Mouse (Mus musculus) B cell, adult 2 months (primary cell): ENCODE data around the gene Htr1f.
"Not testable (repeated sequence)": the region's sequence is repeated elsewhere in the genome, so short reads cannot be mapped to it uniquely, and the experiment has no call there.

ENCODE experiments used
- DNase-seq, 2 experiments: peaks; one replicate each; pipeline ENCODE4 v3.0.0; 2022

The Htr1f gene

DNA sequence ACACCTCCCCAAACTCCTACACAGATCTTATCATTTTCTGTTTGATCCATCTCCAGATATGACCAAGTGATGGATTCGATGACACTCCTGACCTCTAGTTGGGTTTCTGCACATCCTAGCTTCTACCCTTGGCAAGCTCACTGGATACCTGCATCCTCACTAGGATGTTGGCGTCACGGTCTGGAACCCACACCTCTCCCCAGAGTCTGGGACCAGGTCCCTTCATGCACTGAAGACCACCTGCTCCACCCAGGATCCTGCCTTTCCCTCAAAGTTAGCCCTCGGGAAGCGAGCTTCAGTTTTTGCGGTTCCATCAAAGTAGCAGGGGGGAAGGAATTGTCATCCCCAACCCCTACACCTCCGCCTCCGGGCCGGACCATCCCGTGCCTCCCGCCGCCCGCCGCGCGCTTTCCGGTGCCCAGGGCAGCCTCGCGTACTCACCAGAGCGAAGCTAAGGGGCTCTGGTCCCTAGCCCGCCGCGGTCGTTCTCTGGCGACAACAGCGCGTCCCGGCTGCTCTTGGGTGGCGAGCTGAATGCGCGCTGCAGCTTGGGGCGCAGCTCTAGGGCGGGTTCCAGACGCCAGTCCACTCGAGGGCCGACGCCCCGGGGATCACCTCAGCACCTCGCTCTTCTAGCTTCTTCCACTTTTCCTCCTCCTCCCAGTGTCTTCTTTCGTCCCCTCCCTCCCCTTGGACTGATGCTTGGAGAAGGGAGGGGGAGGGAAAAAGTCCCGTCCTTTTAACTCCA lies at the start of gene Htr1f:
Htr1f (minus strand) TSS at position 671 of the 748 bp plus-strand sequence.
- no peak for DNase-seq

GRCm38 (mm10) chr16:65139771-65140170 lies 34.1 kb upstream of the Htr1f start:
- DNase-seq, result no peak

DNA sequence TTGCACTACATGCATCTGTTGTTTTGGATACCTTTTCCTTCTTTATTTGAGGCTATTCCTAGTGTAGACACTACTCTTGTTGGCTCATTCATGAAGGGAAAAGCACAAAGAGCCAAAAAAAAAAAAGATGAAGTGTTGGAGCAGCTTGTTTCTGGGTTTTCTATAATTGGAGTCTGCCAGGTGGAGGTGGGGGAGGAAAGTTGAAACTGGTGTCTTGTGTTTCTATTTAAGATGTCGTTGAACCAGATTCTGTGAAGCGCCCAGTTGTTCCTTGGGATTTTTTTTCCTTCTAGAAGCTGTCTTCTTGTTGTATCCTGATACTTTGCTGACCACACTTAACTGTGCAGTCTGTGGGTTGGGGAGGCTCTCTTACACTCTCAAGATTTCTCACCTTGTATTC lies 23.7 kb upstream of the Htr1f start:
- no peak for DNase-seq

GRCm38 (mm10) chr16:65127846-65128245 lies 22.2 kb upstream of the Htr1f start:
- DNase-seq, result no peak

DNA sequence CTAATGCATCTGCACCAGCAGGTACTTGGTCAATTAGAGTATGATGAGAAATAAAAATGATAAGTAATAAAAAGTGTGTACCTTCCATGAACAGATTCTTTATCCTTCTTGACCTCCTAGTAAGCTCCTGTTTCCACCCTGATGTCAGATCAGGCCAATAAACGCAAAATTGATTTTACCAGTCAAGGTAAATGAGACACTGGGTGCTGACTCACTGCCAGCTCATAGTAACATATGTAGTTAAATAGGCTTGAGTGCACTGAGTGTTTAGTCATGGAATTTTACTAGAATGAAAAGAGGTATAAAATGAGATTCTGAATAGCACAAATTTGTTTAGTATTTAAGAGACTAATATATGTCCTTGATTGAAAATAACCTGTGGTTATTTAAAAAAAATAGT lies 6.6 kb upstream of the Htr1f start:
- no peak for DNase-seq

DNA sequence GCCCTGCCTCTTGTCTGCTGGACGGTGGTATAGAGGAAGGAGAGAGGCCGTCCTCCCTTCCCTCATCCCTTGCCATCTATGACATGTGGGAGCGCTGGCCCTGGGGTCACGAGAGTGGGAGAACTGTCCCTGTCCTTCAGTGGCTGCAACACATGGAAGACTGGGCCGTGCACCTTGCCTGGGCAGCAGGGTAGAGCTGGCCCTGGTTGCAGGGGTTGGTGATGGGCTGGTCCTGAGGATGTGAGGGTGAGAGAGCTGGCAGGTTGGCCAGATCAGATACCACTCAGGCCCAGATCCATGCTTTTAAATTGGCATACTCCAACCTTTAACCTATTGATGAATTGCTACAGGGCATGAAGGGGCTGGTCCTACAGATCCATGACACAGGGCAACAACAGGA lies 12.1 kb downstream of the Htr1f start:
- DNase-seq, result no peak

DNA sequence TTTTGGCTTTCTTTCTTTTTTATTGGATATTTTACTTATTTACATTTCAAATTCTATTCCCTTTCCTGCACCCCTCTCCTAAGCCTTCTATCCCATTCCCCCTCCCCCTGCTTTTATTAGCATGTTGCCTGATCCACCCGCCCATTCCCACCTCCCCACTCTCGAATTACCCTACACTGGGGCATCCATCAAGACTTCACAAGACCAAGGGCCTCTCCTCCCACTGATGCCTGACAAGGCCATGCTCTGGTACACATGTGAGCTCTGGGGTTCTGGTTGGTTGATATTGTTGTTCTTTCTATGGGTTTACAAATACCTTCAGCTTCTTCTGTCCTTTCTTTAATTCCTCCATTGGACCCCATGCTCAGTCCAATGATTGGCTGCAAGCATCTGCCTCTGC lies 22.2 kb downstream of the Htr1f start:
- no peak for DNase-seq

DNA sequence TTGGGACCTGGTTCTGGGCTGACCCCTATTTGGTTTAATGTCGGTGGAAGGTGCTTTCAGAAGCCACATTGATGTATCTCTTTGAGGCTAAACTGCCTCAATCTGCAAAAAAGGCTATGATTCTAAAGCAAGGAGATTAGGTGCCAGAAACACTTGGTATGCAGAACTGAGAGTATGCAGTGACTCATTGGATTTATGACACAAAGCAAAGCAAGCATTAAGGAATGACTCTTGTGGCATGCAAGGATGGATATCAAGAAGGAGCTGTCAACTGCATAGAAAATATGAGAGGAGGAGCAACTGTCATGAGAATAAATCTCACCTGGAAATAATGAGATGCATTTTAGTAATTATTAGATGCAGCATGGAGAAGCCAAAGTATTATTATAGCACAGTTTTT lies 35.8 kb downstream of the Htr1f start:
- no peak for DNase-seq

DNA sequence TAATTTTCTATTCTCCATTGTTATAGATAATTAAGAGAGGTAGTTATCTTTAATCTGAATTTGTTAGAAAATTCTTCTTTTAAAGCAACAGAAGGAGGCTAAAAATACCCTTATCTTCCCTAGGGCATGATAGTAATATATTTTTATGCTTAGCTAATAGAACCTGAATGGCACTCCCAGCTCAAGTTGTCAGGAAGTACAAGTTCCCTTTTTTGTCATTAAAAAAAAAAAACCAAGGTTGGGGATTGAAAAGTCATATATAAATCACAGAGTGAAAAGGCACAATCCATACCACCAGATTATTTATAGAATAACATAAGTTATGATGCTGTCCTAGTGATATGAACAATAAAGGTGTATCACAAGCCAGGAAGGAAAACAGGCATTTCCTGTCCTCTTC lies 39.4 kb downstream of the Htr1f start:
- DNase-seq, result no peak

- not testable (repeated sequence) for DNase-seq
These were observed 67.8 kb downstream of the Htr1f start for GRCm38 (mm10) chr16:65037660-65038425.

- no peak for DNase-seq
These were observed 76.0 kb downstream of the Htr1f start for GRCm38 (mm10) chr16:65029675-65030074.

GRCm38 (mm10) chr16:65022364-65022763 lies 83.3 kb downstream of the Htr1f start:
- DNase-seq, result no peak

- no peak for DNase-seq
These were observed 86.9 kb downstream of the Htr1f start for GRCm38 (mm10) chr16:65018710-65019109.

- no peak for DNase-seq
These were observed 87.5 kb downstream of the Htr1f start for GRCm38 (mm10) chr16:65018134-65018533.

- DNase-seq, result no peak
These were observed 88.1 kb downstream of the Htr1f start for GRCm38 (mm10) chr16:65017566-65017965.

GRCm38 (mm10) chr16:65015241-65015640 lies 90.4 kb downstream of the Htr1f start:
- DNase-seq, result no peak

GRCm38 (mm10) chr16:65001993-65002821 lies 103.4 kb downstream of the Htr1f start:
- DNase-seq, result no peak

GRCm38 (mm10) chr16:64989279-64989800 lies 116.3 kb downstream of the Htr1f start:
- DNase-seq, result no peak

DNA sequence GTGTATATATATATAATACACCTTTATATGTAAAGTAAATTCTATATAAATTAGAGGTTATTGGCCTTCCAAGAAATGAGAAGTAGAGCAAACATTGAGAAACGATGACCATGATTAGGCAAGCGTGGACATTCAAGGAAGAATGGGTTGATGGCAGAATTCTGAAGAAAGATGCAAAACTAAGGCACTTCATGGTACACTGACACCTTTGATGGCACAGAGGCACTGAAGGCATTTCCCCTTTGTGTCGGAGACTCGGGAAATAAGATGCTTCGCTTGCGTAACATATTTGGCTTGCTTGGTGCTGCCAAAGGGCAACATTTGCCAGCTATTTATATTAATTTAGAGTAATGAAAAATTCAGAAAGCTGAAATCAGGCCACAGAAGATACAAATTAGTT lies 118.1 kb downstream of the Htr1f start:
- no peak for DNase-seq

- DNase-seq, result no peak
These were observed 118.6 kb downstream of the Htr1f start for GRCm38 (mm10) chr16:64987049-64987448.

DNA sequence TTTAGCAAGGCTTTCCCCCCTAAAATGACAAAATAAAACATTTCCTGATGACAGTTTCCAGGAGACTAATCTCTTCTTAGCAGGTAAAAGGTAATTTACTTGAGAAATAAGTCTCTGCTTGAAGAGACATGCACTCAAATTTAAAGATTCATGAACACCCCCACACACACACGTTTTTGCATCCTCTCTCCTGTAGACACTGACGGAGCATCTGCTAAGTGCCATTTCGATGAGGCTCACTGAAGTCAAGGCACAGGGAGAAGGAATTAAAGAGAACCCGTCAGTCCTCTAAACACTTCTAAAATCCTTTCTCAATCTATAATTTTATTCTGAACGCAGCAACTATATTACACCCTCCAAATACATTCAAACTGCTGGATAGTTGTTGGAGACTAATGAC lies 131.0 kb downstream of the Htr1f start:
- DNase-seq, result no peak

DNA sequence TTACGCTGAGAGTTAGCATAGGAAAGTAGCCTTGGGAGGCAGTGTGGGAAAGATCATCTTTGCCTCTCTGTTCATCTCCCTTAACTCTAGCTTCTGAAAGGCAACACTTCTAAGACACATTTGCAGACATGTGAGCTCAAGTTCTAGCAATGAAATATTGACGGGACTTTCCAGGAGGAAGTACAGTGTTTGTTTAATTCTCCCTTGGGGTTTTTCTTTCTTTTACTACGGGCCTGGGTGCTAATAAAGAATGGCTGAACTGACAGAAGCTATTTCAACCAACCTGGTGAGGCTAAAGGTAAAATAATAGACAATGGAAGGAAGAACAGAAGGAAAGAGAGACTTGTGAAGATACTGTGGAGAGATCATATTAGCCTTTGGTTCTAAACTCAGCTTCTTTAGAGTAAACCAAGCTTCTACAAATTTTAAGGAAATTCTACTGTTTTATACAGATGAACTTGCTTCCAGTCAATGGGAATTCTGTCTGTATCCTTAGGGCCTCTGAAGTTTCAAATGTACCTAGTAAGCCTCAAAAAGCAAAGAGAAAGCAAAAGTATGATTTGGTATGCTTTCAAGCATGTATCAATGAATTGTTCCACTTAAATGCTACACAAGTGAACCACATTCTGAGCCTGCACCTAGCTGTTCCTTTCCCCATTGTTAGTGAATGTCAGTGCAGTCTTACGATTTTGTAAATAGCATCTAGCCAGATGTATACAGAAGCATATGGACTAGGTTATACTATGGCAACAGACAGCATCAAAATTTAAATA lies 131.9 kb downstream of the Htr1f start:
- DNase-seq, result peak; percentile 18 to 25
